Mouse (Mus musculus): ENCODE results near the gene Etl4. TPM values are rescaled to one million over a fixed set of nuclear protein-coding genes. Genes with fewer than 3 reads are reported as not detected.

The Etl4 gene
- polyA plus RNA-seq, 1 experiment, result 19.0 TPM

DNA sequence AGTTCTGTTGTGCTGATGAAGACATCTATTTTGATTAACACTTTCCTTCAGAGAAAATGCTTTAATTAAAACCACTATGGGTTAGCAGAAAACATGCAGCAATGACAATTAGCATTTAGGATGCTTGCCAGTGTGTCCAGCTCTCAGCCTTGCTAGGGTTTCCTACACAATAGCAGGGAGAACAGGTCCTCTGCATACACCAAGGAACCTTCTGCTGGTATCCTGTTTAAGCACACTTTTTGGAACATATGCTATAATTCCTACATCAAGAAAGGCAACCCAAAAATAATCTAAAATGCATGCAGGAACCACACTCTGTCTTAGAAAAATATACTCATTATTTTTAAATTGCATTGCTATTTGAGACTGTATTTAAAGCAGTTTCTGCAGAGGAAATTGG is 673.5 kb downstream of the Etl4 start:
- Histone ChIP-seq H3K4me1 (ENCODE audit: control insufficient read depth, insufficient read depth, insufficient read length, low read length) (0 out of 2 replicates have a peak, but pooled peaks cover 2% of the 10 kb centered on the region), H3K4me3 (ENCODE audit: low read depth, low read length) (no peak overlapping the region), H3K27ac (ENCODE audit: insufficient read depth, low read depth, low read length) (no peak overlapping the region), H3K36me3 (ENCODE audit: control insufficient read depth, insufficient read depth, low read length) (no peaks in the 10 kb centered on the region), H3K27me3 (ENCODE audit: control insufficient read depth, insufficient read depth, low read length) (no peaks in the 10 kb centered on the region)
- no peak for TF ChIP-seq POLR2A (IDR thresholded peaks at IDR 0.05; ENCODE audit: low read depth, low read length)
- no peak for TF ChIP-seq CTCF (IDR thresholded peaks at IDR 0.05; ENCODE audit: extremely low read depth, insufficient read length, insufficient replicate concordance, low read depth, low read length)

DNA sequence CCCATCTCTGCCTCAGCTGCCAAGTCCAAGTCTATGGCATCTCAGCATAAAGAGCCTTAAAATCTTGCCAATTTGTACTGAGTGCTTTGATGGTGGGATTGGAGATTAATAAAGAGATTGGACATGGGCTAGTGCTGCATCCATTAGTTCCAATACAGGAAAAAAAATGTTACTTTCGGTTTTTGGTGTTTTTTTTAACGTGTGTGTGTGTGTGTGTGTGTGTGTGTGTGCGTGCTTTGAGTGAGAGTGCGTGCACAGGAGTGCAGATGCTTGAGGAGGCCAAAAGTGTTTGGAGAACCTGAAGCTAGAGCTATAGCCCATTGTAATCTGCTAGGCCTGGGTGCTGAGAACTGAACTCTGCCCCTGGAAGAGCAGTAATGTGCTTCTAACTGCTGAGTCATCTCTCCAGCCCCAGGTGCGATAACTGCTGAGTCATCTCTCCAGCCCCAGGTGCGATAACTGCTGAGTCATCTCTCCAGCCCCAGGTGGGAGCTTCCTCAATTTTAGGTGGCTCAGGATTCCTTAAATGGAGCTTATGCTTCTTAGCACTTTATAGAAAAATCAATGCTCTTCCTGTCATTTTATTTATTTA is 674.1 kb downstream of the Etl4 start:
- 66% methylated on average over 6 of the region's 6 CpGs for WGBS
- no peaks in the 10 kb centered on the region for H3K36me3 ChIP-seq (ENCODE audit: control insufficient read depth, insufficient read depth, low read length)
- TF ChIP-seq CTCF (IDR thresholded peaks at IDR 0.05; ENCODE audit: extremely low read depth, insufficient read length, insufficient replicate concordance, low read depth, low read length), result no peak
- no peak for TF ChIP-seq POLR2A (IDR thresholded peaks at IDR 0.05; ENCODE audit: low read depth, low read length)

DNA sequence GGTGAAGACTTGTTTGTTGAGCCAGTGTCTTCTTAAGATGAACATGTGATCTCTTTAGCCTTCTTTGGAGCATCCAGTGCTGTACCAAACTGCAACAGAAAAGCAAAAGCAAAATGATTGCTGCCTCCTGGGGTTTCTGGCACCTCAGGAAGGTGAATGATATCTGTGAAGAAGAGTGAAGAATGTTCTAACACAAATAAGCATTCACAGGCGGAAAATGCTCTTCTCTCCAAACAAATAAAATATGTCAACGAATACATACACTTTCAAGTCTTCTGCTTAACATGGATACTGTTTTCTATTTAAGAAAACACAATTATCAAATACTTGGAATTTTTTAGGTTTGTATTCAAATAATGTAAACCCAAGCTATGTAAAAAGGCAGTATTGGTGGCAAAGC is 678.3 kb downstream of the Etl4 start:
- 0 out of 2 replicates have a peak, but pooled peaks cover 2% of the 10 kb centered on the region for H3K4me1 ChIP-seq (ENCODE audit: control insufficient read depth, insufficient read depth, insufficient read length, low read length)
- TF ChIP-seq CTCF (IDR thresholded peaks at IDR 0.05; ENCODE audit: extremely low read depth, insufficient read length, insufficient replicate concordance, low read depth, low read length) (no peak), POLR2A (IDR thresholded peaks at IDR 0.05; ENCODE audit: low read depth, low read length) (no peak)
- no peak overlapping the region for H3K4me3 ChIP-seq (ENCODE audit: low read depth, low read length)
- H3K27ac ChIP-seq (ENCODE audit: insufficient read depth, low read depth, low read length), result no peak overlapping the region
- no peaks in the 10 kb centered on the region for H3K36me3 ChIP-seq (ENCODE audit: control insufficient read depth, insufficient read depth, low read length)
- no peaks in the 10 kb centered on the region for H3K27me3 ChIP-seq (ENCODE audit: control insufficient read depth, insufficient read depth, low read length)
- 86% methylated on average over 2 of the region's 2 CpGs for WGBS

More for the DNA sequence above, 674.1 kb downstream of the Etl4 start:
- Histone ChIP-seq H3K4me3 (ENCODE audit: low read depth, low read length) (no peak overlapping the region), H3K27ac (ENCODE audit: insufficient read depth, low read depth, low read length) (no peak overlapping the region), H3K4me1 (ENCODE audit: control insufficient read depth, insufficient read depth, insufficient read length, low read length) (0 out of 2 replicates have a peak, but pooled peaks cover 2% of the 10 kb centered on the region), H3K27me3 (ENCODE audit: control insufficient read depth, insufficient read depth, low read length) (no peaks in the 10 kb centered on the region)

DNA sequence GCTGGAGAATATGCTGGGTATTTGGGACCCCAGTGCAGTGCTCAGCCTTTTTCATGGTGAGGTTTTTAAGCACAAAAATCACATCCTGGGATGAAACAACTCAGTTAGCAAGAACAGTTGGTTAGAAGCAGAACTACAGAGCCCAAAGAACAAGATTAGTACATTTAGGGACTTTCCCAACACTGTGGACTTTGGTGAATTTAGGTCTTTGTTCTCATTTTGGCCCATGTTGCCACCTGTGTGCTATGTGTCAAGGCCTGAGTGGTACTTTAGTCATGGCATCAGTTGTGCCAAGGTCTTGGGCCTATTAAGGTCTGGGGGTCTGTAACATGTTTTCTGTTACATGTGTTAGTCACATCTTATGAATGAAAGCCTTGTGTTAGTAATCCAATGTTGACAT is 679.1 kb downstream of the Etl4 start:
- TF ChIP-seq CTCF (IDR thresholded peaks at IDR 0.05; ENCODE audit: extremely low read depth, insufficient read length, insufficient replicate concordance, low read depth, low read length), result no peak
- no peak for TF ChIP-seq POLR2A (IDR thresholded peaks at IDR 0.05; ENCODE audit: low read depth, low read length)
- Histone ChIP-seq H3K27ac (ENCODE audit: insufficient read depth, low read depth, low read length) (no peak overlapping the region), H3K4me3 (ENCODE audit: low read depth, low read length) (no peak overlapping the region), H3K4me1 (ENCODE audit: control insufficient read depth, insufficient read depth, insufficient read length, low read length) (0 out of 2 replicates have a peak, but pooled peaks cover 1% of the 10 kb centered on the region), H3K36me3 (ENCODE audit: control insufficient read depth, insufficient read depth, low read length) (no peaks in the 10 kb centered on the region), H3K27me3 (ENCODE audit: control insufficient read depth, insufficient read depth, low read length) (no peaks in the 10 kb centered on the region)

- 56% methylated on average over 2 of the region's 2 CpGs for WGBS
- no peaks in the 10 kb centered on the region for H3K36me3 ChIP-seq (ENCODE audit: control insufficient read depth, insufficient read depth, low read length)
- no peaks in the 10 kb centered on the region; the same call in 1 of the 2 replicates for H3K4me1 ChIP-seq (ENCODE audit: control insufficient read depth, insufficient read depth, insufficient read length, low read length)
- no peak overlapping the region for H3K27ac ChIP-seq (ENCODE audit: insufficient read depth, low read depth, low read length)
- TF ChIP-seq CTCF (IDR thresholded peaks at IDR 0.05; ENCODE audit: extremely low read depth, insufficient read length, insufficient replicate concordance, low read depth, low read length), result no peak
- no peak for TF ChIP-seq POLR2A (IDR thresholded peaks at IDR 0.05; ENCODE audit: low read depth, low read length)
- no peak overlapping the region for H3K4me3 ChIP-seq (ENCODE audit: low read depth, low read length)
- H3K27me3 ChIP-seq (ENCODE audit: control insufficient read depth, insufficient read depth, low read length), result no peaks in the 10 kb centered on the region
These were observed 684.5 kb downstream of the Etl4 start for GRCm38 (mm10) chr2:20594129-20594528.

GRCm38 (mm10) chr2:20595000-20595399 is 685.4 kb downstream of the Etl4 start:
- 81% methylated on average over 3 of the region's 3 CpGs for WGBS

DNA sequence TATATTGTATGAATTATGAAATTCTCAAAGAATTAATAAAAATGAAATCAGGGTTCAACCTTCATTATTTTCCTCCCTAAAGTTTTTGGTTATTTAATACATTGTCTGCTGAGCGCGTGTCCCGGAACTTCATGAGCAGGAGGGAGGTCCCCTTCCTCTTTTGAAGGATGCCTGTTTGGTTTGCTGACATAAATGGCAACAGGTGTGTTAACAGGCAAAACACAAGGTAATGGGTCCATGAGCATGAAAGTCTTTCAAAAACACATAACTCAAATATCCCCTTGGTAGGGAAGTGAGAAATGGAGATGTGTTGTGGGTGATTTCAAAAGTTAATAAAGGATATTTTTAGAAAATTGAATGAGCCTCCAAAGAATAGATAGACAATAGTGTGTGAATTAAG is 687.0 kb downstream of the Etl4 start:
- Histone ChIP-seq H3K4me1 (ENCODE audit: control insufficient read depth, insufficient read depth, insufficient read length, low read length) (no peaks in the 10 kb centered on the region; the same call in 1 of the 2 replicates), H3K27ac (ENCODE audit: insufficient read depth, low read depth, low read length) (no peak overlapping the region), H3K4me3 (ENCODE audit: low read depth, low read length) (no peak overlapping the region), H3K36me3 (ENCODE audit: control insufficient read depth, insufficient read depth, low read length) (no peaks in the 10 kb centered on the region), H3K27me3 (ENCODE audit: control insufficient read depth, insufficient read depth, low read length) (no peaks in the 10 kb centered on the region)
- WGBS, result 97% methylated on average over 3 of the region's 3 CpGs
- TF ChIP-seq POLR2A (IDR thresholded peaks at IDR 0.05; ENCODE audit: low read depth, low read length), result no peak
- no peak for TF ChIP-seq CTCF (IDR thresholded peaks at IDR 0.05; ENCODE audit: extremely low read depth, insufficient read length, insufficient replicate concordance, low read depth, low read length)

More at GRCm38 (mm10) chr2:20595000-20595399, 685.4 kb downstream of the Etl4 start:
- Histone ChIP-seq H3K36me3 (ENCODE audit: control insufficient read depth, insufficient read depth, low read length) (no peaks in the 10 kb centered on the region), H3K27ac (ENCODE audit: insufficient read depth, low read depth, low read length) (no peak overlapping the region), H3K4me3 (ENCODE audit: low read depth, low read length) (no peak overlapping the region), H3K27me3 (ENCODE audit: control insufficient read depth, insufficient read depth, low read length) (no peaks in the 10 kb centered on the region), H3K4me1 (ENCODE audit: control insufficient read depth, insufficient read depth, insufficient read length, low read length) (no peaks in the 10 kb centered on the region; the same call in 1 of the 2 replicates)
- TF ChIP-seq CTCF (IDR thresholded peaks at IDR 0.05; ENCODE audit: extremely low read depth, insufficient read length, insufficient replicate concordance, low read depth, low read length) (no peak), POLR2A (IDR thresholded peaks at IDR 0.05; ENCODE audit: low read depth, low read length) (no peak)

Measured in small intestine, adult 2 months (tissue).